9 mouse cellular contexts compared by ENCODE assay signal in the genomic region with DNA sequence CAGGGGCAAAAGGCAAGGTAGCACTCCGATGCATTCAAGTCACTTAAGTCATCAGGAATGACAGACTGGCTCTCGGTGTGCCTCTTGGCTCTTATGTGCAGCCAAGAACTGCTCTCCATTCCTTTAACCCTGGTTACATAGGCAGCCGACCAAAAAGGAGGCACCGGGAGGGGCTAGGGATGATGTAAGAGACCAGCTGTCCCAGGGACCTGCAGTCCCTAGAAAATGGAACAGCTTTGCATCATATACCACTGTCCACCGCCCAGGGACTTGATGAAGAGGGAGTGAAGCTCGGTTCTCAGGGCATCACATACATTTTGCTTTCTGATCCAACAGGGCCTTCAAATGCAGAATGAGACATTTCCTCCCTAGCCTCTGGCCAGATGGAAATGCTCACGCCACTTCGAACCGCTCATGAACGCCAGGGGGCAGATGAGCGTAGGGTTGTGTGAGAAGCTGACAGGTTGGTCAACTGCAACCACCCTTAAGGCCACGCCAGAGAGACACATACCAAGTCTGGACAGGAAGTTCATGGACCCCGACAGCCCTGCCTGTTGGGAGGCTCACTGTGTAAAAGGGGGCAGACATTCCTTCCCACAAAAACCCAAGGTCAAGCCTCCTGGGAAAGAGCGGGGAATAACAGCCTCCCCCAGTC. TPM values are rescaled to one million over a fixed set of nuclear protein-coding genes. Genes with fewer than 3 reads are reported as not detected.
DNase-seq lines count a peak whose midpoint lies in the region; ATAC-seq and TF ChIP-seq lines count a peak whose summit lies in the region.
"Had no signal": no experiment of that assay in that cellular context is flagged by ENCODE, and none has a peak within 500 bp of the region (broad histone marks: within the 10 kb centered on the region; RNA-seq: fewer than 3 reads in every experiment).

No protein-coding gene starts in this region.

- ATAC-seq in forebrain, embryonic 11.5 days (replicated peaks; ENCODE audit: low FRiP score), result 0 out of 2 replicates have a peak, but pooled peaks have one; percentile 55
- 0 out of 2 replicates have a peak, but pooled peaks have one; percentile 18 for ATAC-seq in neutrophil, adult 5-6 weeks (ENCODE audit: extremely low read depth, insufficient number of reproducible peaks, low FRiP score, poor library complexity, severe bottlenecking)

- H3K9me3 ChIP-seq in CH12.LX (replicated peaks; ENCODE audit: low read length), result no peaks in the 10 kb centered on the region
- H3K9me3 ChIP-seq in forebrain, embryonic 11.5 days (ENCODE audit: control insufficient read depth, low read length), result no peaks in the 10 kb centered on the region
- H3K9me3 ChIP-seq: embryonic facial prominence, embryonic 13.5 days had no signal

- peak; percentile 67 for DNase-seq in CH12.LX (ENCODE audit: extremely low read depth)
- DNase-seq in brain, adult 2 months (ENCODE audit: low read depth, low spot score), result peak; percentile 75
- DNase-seq in forebrain, embryonic 11.5 days (ENCODE audit: low spot score), result peak; percentile 82
- peak; percentile 90 to 93 for DNase-seq in heart, postnatal 10 days
- peak; percentile 93 to 94 for DNase-seq in kidney, postnatal 4 days
- peak; percentile 88 for DNase-seq in lung, adult 2 months
- DNase-seq in thymus, postnatal 0 days (ENCODE audit: low spot score), result peak; percentile 20

- TF ChIP-seq RAD21 in CH12.LX (IDR thresholded peaks at IDR 0.05; ENCODE audit: low read depth, low read length), result peak; percentile 69

- peaks cover 65% of the 10 kb centered on the region for H3K27me3 ChIP-seq in CH12.LX (replicated peaks)
- no peaks in the 10 kb centered on the region for H3K27me3 ChIP-seq in forebrain, embryonic 11.5 days (ENCODE audit: control insufficient read depth, insufficient read depth, low read length)

- dilution Hi-C loops in CH12.LX (cut with MboI; ENCODE audit: extremely low pct_ligation_motif_present, extremely low pct_unique_long_range_greater_than_20kb, low sequenced_read_pairs), result no loop called here

- no peak for TF ChIP-seq POLR2A in CH12.LX (IDR thresholded peaks at IDR 0.05; ENCODE audit: low read depth, low read length)
- TF ChIP-seq POLR2A in lung, adult 2 months (IDR thresholded peaks at IDR 0.05; ENCODE audit: borderline replicate concordance, extremely low read depth, low read depth, low read length), result no peak

- H3K27ac ChIP-seq in CH12.LX (ENCODE audit: insufficient read depth, low read depth), result no peak overlapping the region
- no peak overlapping the region for H3K27ac ChIP-seq in forebrain, embryonic 11.5 days (ENCODE audit: low read depth, low read length)

- TF ChIP-seq CTCF in CH12.LX (conservative IDR thresholded peaks at IDR 0.05 in 1 of 2, IDR thresholded peaks at IDR 0.05 in 1 of 2; ENCODE audit: low read depth in 2 of 2, low read length in 2 of 2), result peak; percentile 27 to 86; a peak in 2 of 4 replicates
- peak; percentile 90 for TF ChIP-seq CTCF in lung, adult 2 months (IDR thresholded peaks at IDR 0.05; ENCODE audit: insufficient read depth, low read length)

- no peaks in the 10 kb centered on the region for H3K36me3 ChIP-seq in CH12.LX (replicated peaks in 1 of 2; ENCODE audit: control insufficient read depth in 1 of 2, insufficient read depth in 1 of 2, low read length in 1 of 2)
- no peaks in the 10 kb centered on the region for H3K36me3 ChIP-seq in forebrain, embryonic 11.5 days (ENCODE audit: control insufficient read depth, insufficient read depth, low read length)

- intact Hi-C loops in heart, postnatal 10 days (cut with DNase I), result loop anchor here (1.0 kb wide), 1 partner anchor 39 kb away; no protein-coding TSS in a partner anchor

- TF ChIP-seq EP300 in CH12.LX (IDR thresholded peaks at IDR 0.05; ENCODE audit: low read length), result no peak

- peaks cover 22 to 39% of the 10 kb centered on the region in 2 experiments for H3K4me1 ChIP-seq in CH12.LX (ENCODE audit: control insufficient read depth in 1 of 2, insufficient read depth in 2 of 2)
- no peaks in the 10 kb centered on the region; the same call in 1 of the 2 replicates for H3K4me1 ChIP-seq in forebrain, embryonic 11.5 days (replicated peaks; ENCODE audit: control insufficient read depth, insufficient read depth, low read length)
- 0 out of 2 replicates have a peak, but pooled peaks cover 2% of the 10 kb centered on the region for H3K4me1 ChIP-seq in lung, adult 2 months (ENCODE audit: control insufficient read depth, insufficient read depth, low read length)

- H3K4me3 ChIP-seq in CH12.LX (replicated peaks in 1 of 3; ENCODE audit: low read depth in 2 of 3, low read length in 2 of 3, poor library complexity in 1 of 3), result no peak overlapping the region
- no peak overlapping the region for H3K4me3 ChIP-seq in forebrain, embryonic 11.5 days (ENCODE audit: low read depth, low read length)
- H3K4me3 ChIP-seq in lung, adult 2 months (replicated peaks; ENCODE audit: extremely low read depth, low read depth, low read length), result no peak overlapping the region
- H3K4me3 ChIP-seq: embryonic facial prominence, embryonic 13.5 days had no signal

- in situ Hi-C loops in CH12.LX (cut with MboI; ENCODE audit: low pct_ligation_motif_present, low pct_unique_long_range_greater_than_20kb, low sequenced_read_pairs), result loop anchor here (5.0 kb wide), 1 partner anchor 41 kb away; no protein-coding TSS in a partner anchor

- H3K79me2 ChIP-seq in CH12.LX (replicated peaks; ENCODE audit: control insufficient read depth, extremely low read depth, insufficient read depth, poor library complexity, severe bottlenecking), result no peaks in the 10 kb centered on the region

- no peak overlapping the region for H3K4me2 ChIP-seq in CH12.LX (ENCODE audit: insufficient read depth, low read depth, poor library complexity, severe bottlenecking)
- no peak overlapping the region for H3K4me2 ChIP-seq in forebrain, embryonic 11.5 days (ENCODE audit: low read depth, low read length, severe bottlenecking)
- H3K4me2 ChIP-seq: embryonic facial prominence, embryonic 13.5 days had no signal

- 26% methylated on average over 14 of the region's 14 CpGs for WGBS in forebrain, embryonic 11.5 days
- 17% methylated on average over 14 of the region's 14 CpGs for WGBS in lung, adult 2 months

- H3K9ac ChIP-seq in CH12.LX (ENCODE audit: insufficient read depth, low read depth), result no peak overlapping the region
- no peak overlapping the region for H3K9ac ChIP-seq in forebrain, embryonic 11.5 days (ENCODE audit: low read length)

TF ChIP-seq in CH12.LX, 34 proteins besides CTCF, POLR2A, EP300 and RAD21 (continues in another document):
- TF ChIP-seq USF1 (IDR thresholded peaks at IDR 0.05; ENCODE audit: low read depth, low read length) (no peak), POLR2AphosphoS2 (IDR thresholded peaks at IDR 0.05; ENCODE audit: low read depth, low read length) (no peak), HCFC1 (IDR thresholded peaks at IDR 0.05; ENCODE audit: low read depth, low read length) (no peak), MEF2A (IDR thresholded peaks at IDR 0.05; ENCODE audit: borderline replicate concordance, low read depth, low read length) (no peak), CHD1 (IDR thresholded peaks at IDR 0.05; ENCODE audit: low read depth, low read length) (no peak), JUND (conservative IDR thresholded peaks at IDR 0.05; ENCODE audit: low read depth, low read length) (no peak), RCOR1 (conservative IDR thresholded peaks at IDR 0.05; ENCODE audit: low read depth, low read length) (no peak), BHLHE40 (IDR thresholded peaks at IDR 0.05; ENCODE audit: low read depth, low read length) (peak; percentile 48; the same call in 1 of the 2 replicates), MXI1 (IDR thresholded peaks at IDR 0.05; ENCODE audit: low read depth, low read length) (no peak), TCF12 (IDR thresholded peaks at IDR 0.05; ENCODE audit: low read depth, low read length) (no peak), ELF1 (IDR thresholded peaks at IDR 0.05; ENCODE audit: low read depth, low read length) (0 out of 2 replicates have a peak, but pooled peaks have one; percentile 31), ZC3H11A (IDR thresholded peaks at IDR 0.05; ENCODE audit: low read depth, low read length) (peak; percentile 8; the same call in 1 of the 2 replicates), MAFK (IDR thresholded peaks at IDR 0.05; ENCODE audit: insufficient replicate concordance, low read length) (no peak), UBTF (IDR thresholded peaks at IDR 0.05; ENCODE audit: low read depth, low read length) (no peak), IRF4 (IDR thresholded peaks at IDR 0.05; ENCODE audit: low read depth, low read length) (0 out of 2 replicates have a peak, but pooled peaks have one; percentile 6), NRF1 (IDR thresholded peaks at IDR 0.05; ENCODE audit: low read depth, low read length) (no peak), ETS1 (conservative IDR thresholded peaks at IDR 0.05; ENCODE audit: low read depth, low read length) (no peak), PAX5 (IDR thresholded peaks at IDR 0.05; ENCODE audit: low read length) (no peak), JUN (IDR thresholded peaks at IDR 0.05; ENCODE audit: insufficient read depth, low read depth, low read length) (no peak), MYC (IDR thresholded peaks at IDR 0.05; ENCODE audit: low read depth, low read length) (peak; percentile 53; the same call in 1 of the 2 replicates), SMC3 (IDR thresholded peaks at IDR 0.05; ENCODE audit: low read depth, low read length) (peak; percentile 93), GABPA (IDR thresholded peaks at IDR 0.05; ENCODE audit: insufficient replicate concordance, low read depth, low read length) (no peak), MAZ (IDR thresholded peaks at IDR 0.05; ENCODE audit: low read depth, low read length) (no peak)

RNA-seq across cellular contexts. Expression of a gene that starts 25.8 kb away (rescaled TPM):
- total RNA-seq in CH12.LX (2012; rRNA removed) (0.04 and 0.13 TPM in 2 replicates), CH12.LX (2014; rRNA removed) (not detected in 2 replicates)
- polyA plus RNA-seq in CH12.LX (2012; ENCODE audit: insufficient read length, low read depth), result 0.10 and 0.11 TPM in 2 replicates
- 1.8 and 2.1 TPM in 2 replicates for polyA plus RNA-seq in forebrain, embryonic 11.5 days (2014; fragmentation: Nextera tagmentation; extraction: Ambion mirVana)
- 1 to 10 TPM; 5.7 to 9.1 TPM for total RNA-seq in heart, postnatal 10 days (2021)
- 54.8 and 62.8 TPM in 2 replicates for polyA plus RNA-seq in lung, adult 2 months (2012; rRNA removed)
- 0.12 TPM in 1 of 2 replicates, not detected in the other for total RNA-seq in neutrophil, adult 5-6 weeks (2017)
- polyA plus RNA-seq in thymus, postnatal 0 days (2015; fragmentation: Nextera tagmentation; extraction: Ambion mirVana), result 0.03 and 0.12 TPM in 2 replicates

RNA-seq across cellular contexts. Expression of a gene that starts 38.4 kb away (rescaled TPM):
- total RNA-seq in CH12.LX (2012; rRNA removed) (0.21 and 0.55 TPM in 2 replicates), CH12.LX (2014; rRNA removed) (not detected in 2 replicates)
- 0.12 and 0.21 TPM in 2 replicates for polyA plus RNA-seq in CH12.LX (2012; ENCODE audit: insufficient read length, low read depth)
- polyA plus RNA-seq in forebrain, embryonic 11.5 days (2014; fragmentation: Nextera tagmentation; extraction: Ambion mirVana), result 1.9 and 2.5 TPM in 2 replicates
- total RNA-seq in heart, postnatal 10 days (2021), result 1 to 10 TPM; 4.1 to 4.5 TPM
- 15.3 TPM in 2 replicates for polyA plus RNA-seq in lung, adult 2 months (2012; rRNA removed)
- not detected in 2 replicates for total RNA-seq in neutrophil, adult 5-6 weeks (2017)
- 0.17 and 0.18 TPM in 2 replicates for polyA plus RNA-seq in thymus, postnatal 0 days (2015; fragmentation: Nextera tagmentation; extraction: Ambion mirVana)

Comparison
In these comparisons a context has a peak if more than half of its experiments do, and no peak if none do; other contexts are left out.
1. DNase-seq: peak in every context shown above with its lines; median percentile 94 in kidney, postnatal 4 days; 92 in heart, postnatal 10 days; 88 in lung, adult 2 months; 82 in forebrain, embryonic 11.5 days; 75 in brain, adult 2 months; 67 in CH12.LX; 20 in thymus, postnatal 0 days.
2. RNA of a gene that starts 25.8 kb away (polyA plus RNA-seq): 54.8 to 62.8 TPM in lung, adult 2 months; 1.8 to 2.1 TPM in forebrain, embryonic 11.5 days, 0.10 to 0.11 TPM in CH12.LX and 0.03 to 0.12 TPM in thymus, postnatal 0 days; every median in the first group is over 10 times any median in the second.